Mouse (Mus musculus): Measurements from ENCODE around the gene Phf21a.

DNA sequence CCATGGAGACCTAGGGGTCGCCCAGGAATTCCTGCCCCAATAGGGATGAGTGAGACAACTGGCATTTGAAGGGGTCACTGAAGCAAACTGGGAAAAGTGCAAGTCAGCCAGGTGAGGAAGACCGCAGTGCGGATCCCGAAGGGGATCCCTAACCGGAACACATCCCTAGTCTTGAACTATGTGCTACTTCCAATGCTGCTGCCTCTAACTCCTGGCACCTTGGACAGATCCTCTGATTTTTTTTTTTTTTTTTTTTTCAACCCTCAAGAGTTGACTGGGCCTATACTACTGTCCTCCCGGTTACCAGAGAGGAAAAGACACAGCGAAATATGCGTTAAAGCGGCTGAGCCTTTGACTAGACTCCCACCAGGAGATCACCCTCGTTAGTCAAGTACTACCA lies 296.7 kb downstream of the Phf21a start:
- TF ChIP-seq EP300 (IDR thresholded peaks at IDR 0.05; ENCODE audit: low read depth) (no peak), CTCF (IDR thresholded peaks at IDR 0.05; ENCODE audit: low read depth) (no peak)
